Mouse (Mus musculus) inflammation-experienced regulatory T-cells, adult 6 months (primary cell): Measurements from ENCODE around the gene Zfp511. TPM values are rescaled to one million over a fixed set of nuclear protein-coding genes. Genes with fewer than 3 reads are reported as not detected.

Experiments used
- ATAC-seq: one replicate; pipeline ENCODE4 v1.8.0; 2017
- polyA plus RNA-seq, 3 experiments: library from polyadenylated mRNA; unstranded; fragments of 100-300 nt; shearing (Covaris generic); gene quantifications; one replicate each; pipeline ENCODE4 v1.2.1; 2017

Gene Zfp511
- polyA plus RNA-seq, 3 experiments from 2014 or later: 25.0 to 30.1 (median 25.7) TPM

GRCm38 (mm10) chr7:140048361-140049114, 12.3 kb downstream of the Zfp511 start, which contains the start of gene Msx3:
Gene Msx3 (minus strand): TSS chr7:140049089.
- no peak for ATAC-seq

GRCm38 (mm10) chr7:140049115-140049689, 13.0 kb downstream of the Zfp511 start:
- peak; percentile 25 for ATAC-seq

- no peak for ATAC-seq
Observed at GRCm38 (mm10) chr7:140054124-140054523, 17.9 kb downstream of the Zfp511 start.

GRCm38 (mm10) chr7:140057413-140058407, 21.5 kb downstream of the Zfp511 start:
- no peak for ATAC-seq

- ATAC-seq: no peak
Observed at GRCm38 (mm10) chr7:140058528-140058927, 22.3 kb downstream of the Zfp511 start.

GRCm38 (mm10) chr7:140059601-140060000, 23.4 kb downstream of the Zfp511 start:
- no peak for ATAC-seq

GRCm38 (mm10) chr7:140060936-140061831, 25.0 kb downstream of the Zfp511 start:
- ATAC-seq: no peak

GRCm38 (mm10) chr7:140061832-140062130, 25.6 kb downstream of the Zfp511 start:
- no peak for ATAC-seq

- ATAC-seq: no peak
Observed at GRCm38 (mm10) chr7:140062307-140062706, 26.1 kb downstream of the Zfp511 start.

- ATAC-seq: peak; percentile 68
Observed at GRCm38 (mm10) chr7:140063092-140063491, 26.9 kb downstream of the Zfp511 start.

- ATAC-seq: no peak
Observed at GRCm38 (mm10) chr7:140067397-140067796, 31.2 kb downstream of the Zfp511 start.

GRCm38 (mm10) chr7:140070042-140070711, 34.0 kb downstream of the Zfp511 start:
- no peak for ATAC-seq

- ATAC-seq: no peak
Observed at GRCm38 (mm10) chr7:140077698-140078097, 41.5 kb downstream of the Zfp511 start.

GRCm38 (mm10) chr7:140078711-140079110, 42.5 kb downstream of the Zfp511 start:
- no peak for ATAC-seq

- peak; percentile 52 for ATAC-seq
Observed at GRCm38 (mm10) chr7:140080503-140081156, 44.4 kb downstream of the Zfp511 start.

GRCm38 (mm10) chr7:140081408-140082241, 45.4 kb downstream of the Zfp511 start:
- no peak for ATAC-seq

- ATAC-seq: no peak
Observed at GRCm38 (mm10) chr7:140082242-140082678, 46.1 kb downstream of the Zfp511 start, which contains the start of gene Caly. Gene Caly (minus strand): TSS chr7:140082548.
